Mouse (Mus musculus): Measurements from ENCODE around the gene Msi2. TPM values are rescaled to one million over a fixed set of nuclear protein-coding genes. Genes with fewer than 3 reads are reported as not detected.

Msi2 gene
- polyA plus RNA-seq (2011; ENCODE audit: insufficient read depth, insufficient read length, low replicate concordance, missing spikeins) = 16.4 and 21.9 TPM in 2 replicates

DNA sequence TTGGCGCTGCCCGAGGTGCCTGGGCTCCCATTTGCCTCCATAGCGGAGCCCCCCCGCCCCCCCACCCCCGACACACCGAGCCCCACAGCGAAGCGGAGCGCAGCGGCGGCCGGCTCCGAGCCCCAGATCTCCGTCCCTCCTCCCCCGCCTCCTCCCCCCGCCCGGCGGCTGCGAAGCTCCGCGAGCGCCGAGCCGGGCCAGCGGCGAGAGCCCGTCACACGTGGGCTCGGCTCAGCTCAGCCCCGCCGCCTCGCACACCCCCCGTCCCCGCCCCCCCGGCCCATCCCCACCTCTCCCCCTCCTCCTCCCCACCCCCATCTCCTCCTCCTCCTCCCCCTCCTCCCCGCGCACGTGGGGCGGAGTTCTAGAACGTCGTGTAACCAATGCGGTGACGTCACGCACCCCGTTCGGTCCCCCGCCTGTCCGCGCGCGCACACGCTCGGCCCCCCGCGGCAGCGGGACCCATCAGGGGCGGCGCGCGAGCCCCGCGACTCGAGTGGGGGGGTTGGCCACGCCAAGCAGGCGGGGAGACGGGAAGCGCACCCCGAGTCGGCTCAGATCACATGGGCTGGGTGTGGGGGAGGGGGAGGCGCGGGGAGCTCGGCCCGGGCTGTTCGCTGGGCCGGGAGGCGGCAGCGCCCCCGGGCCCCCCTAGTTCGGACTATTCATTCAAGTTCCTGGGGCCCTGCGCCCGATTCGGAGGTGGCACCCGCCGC lies at the start of gene Msi2:
TSS of gene Msi2 (minus strand) at position 464 of the 716 bp plus-strand sequence.
- under 1% methylated on average over 56 of the region's 84 CpGs for WGBS
- Histone ChIP-seq H3K4me1 (ENCODE audit: control insufficient read depth, insufficient read depth, low read length) (no peaks in the 10 kb centered on the region; the same call in 1 of the 2 replicates), H3K27ac (ENCODE audit: control insufficient read depth, insufficient read depth, low read depth, low read length, poor library complexity) (peak within 1 kb of the TSS; percentile 81), H3K4me3 (replicated peaks; ENCODE audit: control insufficient read depth, low read depth, low read length) (peak within 1 kb of the TSS; percentile 88)
- TF ChIP-seq POLR2A (IDR thresholded peaks at IDR 0.05; ENCODE audit: borderline replicate concordance, control insufficient read depth, low read depth, low read length) = no peak; the same call in 1 of the 2 replicates
- no peak for TF ChIP-seq CTCF (IDR thresholded peaks at IDR 0.05; ENCODE audit: control insufficient read depth, insufficient read depth, low read length)

DNA sequence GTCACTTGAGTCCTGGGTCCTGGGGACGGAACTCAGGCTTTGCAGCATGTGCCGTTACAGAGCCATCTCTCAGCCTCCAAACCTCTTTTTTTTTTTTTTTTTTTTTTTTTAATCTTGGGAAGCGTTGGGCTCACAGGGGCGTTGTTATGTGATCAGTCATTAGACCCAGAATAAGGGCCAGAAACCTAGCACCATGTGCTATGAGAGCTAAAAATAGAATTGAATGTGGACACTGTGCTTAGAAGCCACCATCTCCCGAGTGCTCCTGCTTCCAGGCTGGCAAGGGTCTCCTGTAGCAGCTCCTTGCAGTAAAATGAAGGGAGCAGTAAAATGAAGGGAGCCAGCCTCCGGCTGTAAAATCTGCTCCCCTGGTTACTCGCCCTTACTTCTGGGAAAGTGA lies 47.3 kb upstream of the Msi2 start:
- H3K27ac ChIP-seq (ENCODE audit: control insufficient read depth, insufficient read depth, low read depth, low read length, poor library complexity) = no peak overlapping the region
- WGBS = 76% methylated on average over 7 of the region's 7 CpGs
- no peak overlapping the region for H3K4me3 ChIP-seq (replicated peaks; ENCODE audit: control insufficient read depth, low read depth, low read length)
- no peak for TF ChIP-seq CTCF (IDR thresholded peaks at IDR 0.05; ENCODE audit: control insufficient read depth, insufficient read depth, low read length)
- TF ChIP-seq POLR2A (IDR thresholded peaks at IDR 0.05; ENCODE audit: borderline replicate concordance, control insufficient read depth, low read depth, low read length) = no peak
- no peaks in the 10 kb centered on the region for H3K4me1 ChIP-seq (ENCODE audit: control insufficient read depth, insufficient read depth, low read length)

DNA sequence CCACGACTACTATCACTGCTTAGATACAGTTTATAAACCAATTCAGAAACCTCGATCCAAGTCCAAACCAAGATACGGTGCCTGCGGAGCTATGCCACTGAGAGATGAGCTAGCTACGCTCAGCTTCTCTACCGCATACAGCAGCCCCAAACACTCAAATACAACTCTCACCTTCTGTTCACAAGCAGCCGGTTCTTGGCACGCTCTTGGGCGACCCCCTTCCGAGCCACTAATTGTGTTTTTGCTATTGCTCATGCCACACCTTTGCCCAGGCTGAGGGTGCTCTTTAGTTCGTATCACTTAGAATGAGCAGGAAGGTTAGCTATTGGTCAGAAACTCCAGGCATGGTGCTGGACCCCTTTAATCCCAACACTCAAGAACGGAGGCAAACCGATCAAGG lies 45.1 kb upstream of the Msi2 start:
- no peak overlapping the region for H3K4me3 ChIP-seq (replicated peaks; ENCODE audit: control insufficient read depth, low read depth, low read length)
- no peak overlapping the region for H3K27ac ChIP-seq (ENCODE audit: control insufficient read depth, insufficient read depth, low read depth, low read length, poor library complexity)
- TF ChIP-seq POLR2A (IDR thresholded peaks at IDR 0.05; ENCODE audit: borderline replicate concordance, control insufficient read depth, low read depth, low read length) = no peak
- TF ChIP-seq CTCF (IDR thresholded peaks at IDR 0.05; ENCODE audit: control insufficient read depth, insufficient read depth, low read length) = no peak
- 88% methylated on average over 13 of the region's 13 CpGs for WGBS
- H3K4me1 ChIP-seq (ENCODE audit: control insufficient read depth, insufficient read depth, low read length) = no peaks in the 10 kb centered on the region

DNA sequence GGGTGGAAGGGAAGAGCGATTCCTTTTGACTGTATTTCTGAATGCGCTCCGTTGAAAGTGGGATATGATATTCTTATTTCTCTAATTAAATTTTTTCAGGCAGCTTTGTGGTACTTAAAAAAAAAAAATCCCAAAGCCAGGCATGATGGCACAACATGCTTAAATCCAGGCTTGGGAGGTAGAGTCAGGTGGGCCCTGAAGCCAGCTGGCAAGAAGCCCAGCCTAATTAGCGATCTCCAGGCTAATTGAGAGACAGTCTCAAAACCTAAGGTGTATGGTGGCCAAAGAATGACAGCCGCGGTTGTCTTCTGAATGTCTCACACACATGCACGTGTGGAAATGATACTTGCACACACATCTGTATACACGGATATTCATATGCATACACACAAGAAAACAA lies 41.2 kb upstream of the Msi2 start:
- no peaks in the 10 kb centered on the region for H3K4me1 ChIP-seq (ENCODE audit: control insufficient read depth, insufficient read depth, low read length)
- 89% methylated on average over 8 of the region's 8 CpGs for WGBS
- no peak overlapping the region for H3K27ac ChIP-seq (ENCODE audit: control insufficient read depth, insufficient read depth, low read depth, low read length, poor library complexity)
- H3K4me3 ChIP-seq (replicated peaks; ENCODE audit: control insufficient read depth, low read depth, low read length) = no peak overlapping the region
- TF ChIP-seq CTCF (IDR thresholded peaks at IDR 0.05; ENCODE audit: control insufficient read depth, insufficient read depth, low read length) = no peak
- no peak for TF ChIP-seq POLR2A (IDR thresholded peaks at IDR 0.05; ENCODE audit: borderline replicate concordance, control insufficient read depth, low read depth, low read length)

DNA sequence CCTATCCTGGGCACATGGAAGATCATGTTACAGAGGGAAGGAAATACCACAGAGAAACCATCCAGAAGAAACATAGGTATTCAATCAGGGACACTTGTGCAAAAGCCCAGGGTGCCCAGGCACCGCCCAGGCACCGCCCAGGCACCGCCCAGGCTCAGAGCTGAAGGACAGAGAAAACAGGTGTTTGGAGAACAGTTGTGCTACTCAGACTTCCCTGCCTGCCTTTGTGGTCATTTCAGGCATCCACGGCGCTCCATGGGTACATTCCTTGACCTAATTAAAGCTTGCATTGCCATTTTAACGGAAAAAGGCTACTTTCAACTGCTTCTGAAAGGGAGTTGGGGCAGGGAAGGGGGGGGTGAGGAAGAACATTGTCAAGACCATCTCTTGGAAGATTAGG lies 40.1 kb upstream of the Msi2 start:
- TF ChIP-seq POLR2A (IDR thresholded peaks at IDR 0.05; ENCODE audit: borderline replicate concordance, control insufficient read depth, low read depth, low read length) (no peak), CTCF (IDR thresholded peaks at IDR 0.05; ENCODE audit: control insufficient read depth, insufficient read depth, low read length) (no peak)
- Histone ChIP-seq H3K4me3 (replicated peaks; ENCODE audit: control insufficient read depth, low read depth, low read length) (no peak overlapping the region), H3K4me1 (ENCODE audit: control insufficient read depth, insufficient read depth, low read length) (no peaks in the 10 kb centered on the region), H3K27ac (ENCODE audit: control insufficient read depth, insufficient read depth, low read depth, low read length, poor library complexity) (no peak overlapping the region)
- WGBS = 75% methylated on average over 6 of the region's 6 CpGs

DNA sequence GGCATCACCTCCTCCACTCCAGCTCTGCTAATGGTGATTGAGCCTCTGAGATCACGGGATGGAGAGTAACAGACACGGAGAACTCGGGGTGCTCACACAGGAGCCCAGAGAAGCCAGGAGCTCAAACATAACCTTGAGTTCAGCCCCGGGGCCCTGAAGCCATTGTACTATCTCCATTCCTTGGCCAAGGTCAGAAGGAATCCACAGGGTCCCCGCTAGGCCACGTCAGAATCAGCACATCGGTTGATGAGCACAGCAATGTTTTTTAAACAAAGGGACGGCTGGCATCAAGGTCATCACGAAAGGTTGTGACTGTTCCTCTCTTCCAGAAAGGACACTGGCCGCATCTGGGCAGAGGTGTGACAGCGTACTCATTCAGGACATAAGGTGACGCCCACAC lies 27.0 kb upstream of the Msi2 start:
- no peak overlapping the region for H3K4me3 ChIP-seq (replicated peaks; ENCODE audit: control insufficient read depth, low read depth, low read length)
- no peak overlapping the region for H3K27ac ChIP-seq (ENCODE audit: control insufficient read depth, insufficient read depth, low read depth, low read length, poor library complexity)
- no peaks in the 10 kb centered on the region for H3K4me1 ChIP-seq (ENCODE audit: control insufficient read depth, insufficient read depth, low read length)
- 84% methylated on average over 12 of the region's 12 CpGs for WGBS
- TF ChIP-seq POLR2A (IDR thresholded peaks at IDR 0.05; ENCODE audit: borderline replicate concordance, control insufficient read depth, low read depth, low read length) (no peak), CTCF (IDR thresholded peaks at IDR 0.05; ENCODE audit: control insufficient read depth, insufficient read depth, low read length) (no peak)

DNA sequence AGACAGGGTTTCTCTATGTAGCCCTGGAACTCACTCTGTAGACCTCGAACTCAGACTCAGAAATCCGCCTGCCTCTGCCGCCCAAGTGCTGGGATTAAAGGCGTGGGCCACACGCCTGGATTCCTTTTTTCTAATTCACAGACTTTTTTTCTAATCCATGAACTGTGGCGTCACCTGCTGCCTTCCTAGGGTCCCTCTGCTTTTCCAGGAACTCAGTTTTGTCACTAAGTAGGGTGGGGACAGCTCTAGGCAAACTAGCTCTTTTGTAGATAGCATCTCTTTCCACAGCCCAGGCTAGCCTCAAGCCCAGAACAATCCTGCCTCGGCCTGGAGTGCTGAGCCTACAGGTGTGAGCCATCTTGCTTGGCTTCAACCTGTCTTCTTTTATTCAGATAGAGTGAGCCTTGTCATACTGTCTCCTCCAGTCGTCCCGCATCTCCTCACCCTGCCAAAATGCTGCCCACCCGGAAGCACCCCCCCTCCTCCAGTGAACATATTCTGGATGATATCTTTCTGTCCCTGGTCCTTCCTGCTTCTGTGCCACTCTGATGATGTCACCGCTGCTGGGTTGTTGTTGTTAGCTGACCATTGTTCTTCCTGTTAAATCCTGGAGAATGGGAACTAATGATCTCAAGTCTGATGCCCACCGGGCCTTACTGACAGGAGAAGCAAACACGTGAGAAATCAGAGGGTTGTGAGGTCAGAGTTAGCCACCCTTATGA lies 21.4 kb upstream of the Msi2 start:
- Histone ChIP-seq H3K27ac (ENCODE audit: control insufficient read depth, insufficient read depth, low read depth, low read length, poor library complexity) (no peak overlapping the region), H3K4me1 (ENCODE audit: control insufficient read depth, insufficient read depth, low read length) (no peaks in the 10 kb centered on the region), H3K4me3 (replicated peaks; ENCODE audit: control insufficient read depth, low read depth, low read length) (no peak overlapping the region)
- 71% methylated on average over 13 of the region's 13 CpGs for WGBS
- TF ChIP-seq CTCF (IDR thresholded peaks at IDR 0.05; ENCODE audit: control insufficient read depth, insufficient read depth, low read length) (no peak), POLR2A (IDR thresholded peaks at IDR 0.05; ENCODE audit: borderline replicate concordance, control insufficient read depth, low read depth, low read length) (no peak)

DNA sequence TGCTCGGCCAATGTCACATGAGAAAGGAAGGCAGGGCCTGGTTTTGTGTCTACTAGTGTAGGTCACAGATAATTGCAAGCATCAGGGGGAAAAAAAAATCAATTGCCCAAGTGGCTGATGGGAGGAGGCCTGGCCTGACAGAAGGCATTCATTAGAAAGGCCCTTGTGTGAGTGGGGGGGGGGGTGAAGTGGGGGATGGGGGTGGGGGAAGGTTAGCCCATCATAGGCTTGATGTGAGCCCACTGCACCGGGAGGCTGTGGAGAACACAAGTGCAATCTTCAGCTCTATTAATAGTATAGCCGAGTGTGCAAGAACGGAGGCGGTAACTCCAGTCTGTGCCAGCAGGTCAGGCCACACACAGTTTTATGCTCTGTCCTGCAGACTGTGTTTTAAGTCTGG lies 11.1 kb upstream of the Msi2 start:
- no peak overlapping the region for H3K27ac ChIP-seq (ENCODE audit: control insufficient read depth, insufficient read depth, low read depth, low read length, poor library complexity)
- WGBS = 73% methylated on average over 5 of the region's 5 CpGs
- no peaks in the 10 kb centered on the region for H3K4me1 ChIP-seq (ENCODE audit: control insufficient read depth, insufficient read depth, low read length)
- no peak overlapping the region for H3K4me3 ChIP-seq (replicated peaks; ENCODE audit: control insufficient read depth, low read depth, low read length)
- TF ChIP-seq POLR2A (IDR thresholded peaks at IDR 0.05; ENCODE audit: borderline replicate concordance, control insufficient read depth, low read depth, low read length) = no peak
- no peak for TF ChIP-seq CTCF (IDR thresholded peaks at IDR 0.05; ENCODE audit: control insufficient read depth, insufficient read depth, low read length)
